Mouse (Mus musculus) heart, postnatal 0 days (tissue): ENCODE measurements at regions not wholly inside any gene's neighbourhood (a gene's known extent, or its start where the extent isn't known, plus 50 kb on each side); places are given as distances from the start of the nearest gene placed in this dataset.

Source experiments
- CTCF ChIP-seq: IDR thresholded peaks from 2 replicates; pipeline ENCODE4 v1.5.1; 2016; ENCODE audit warnings: antibody characterized with exemption, control low read depth, low read depth
- EP300 ChIP-seq: IDR thresholded peaks from 2 replicates; pipeline ENCODE4 v1.6.1; 2016; ENCODE audit warnings: antibody characterized with exemption, low read depth

- no peak for TF ChIP-seq CTCF
- TF ChIP-seq EP300: no peak
Observed at GRCm38 (mm10) chr13:72100741-72101140, 137.2 kb upstream of the Irx1 start.
